Mouse (Mus musculus) mature B cell (primary cell): ENCODE measurements around the gene Pdia3.
"Not testable (repeated sequence)": the region's sequence is repeated elsewhere in the genome, so short reads cannot be mapped to it uniquely, and the experiment has no call there.

Experiments
- in situ Hi-C: fragments of 300-500 bp; cut with MboI; formaldehyde crosslinking; loops from 2 replicates; pipeline ENCODE4 v1.14.3; 2019

Gene Pdia3

DNA sequence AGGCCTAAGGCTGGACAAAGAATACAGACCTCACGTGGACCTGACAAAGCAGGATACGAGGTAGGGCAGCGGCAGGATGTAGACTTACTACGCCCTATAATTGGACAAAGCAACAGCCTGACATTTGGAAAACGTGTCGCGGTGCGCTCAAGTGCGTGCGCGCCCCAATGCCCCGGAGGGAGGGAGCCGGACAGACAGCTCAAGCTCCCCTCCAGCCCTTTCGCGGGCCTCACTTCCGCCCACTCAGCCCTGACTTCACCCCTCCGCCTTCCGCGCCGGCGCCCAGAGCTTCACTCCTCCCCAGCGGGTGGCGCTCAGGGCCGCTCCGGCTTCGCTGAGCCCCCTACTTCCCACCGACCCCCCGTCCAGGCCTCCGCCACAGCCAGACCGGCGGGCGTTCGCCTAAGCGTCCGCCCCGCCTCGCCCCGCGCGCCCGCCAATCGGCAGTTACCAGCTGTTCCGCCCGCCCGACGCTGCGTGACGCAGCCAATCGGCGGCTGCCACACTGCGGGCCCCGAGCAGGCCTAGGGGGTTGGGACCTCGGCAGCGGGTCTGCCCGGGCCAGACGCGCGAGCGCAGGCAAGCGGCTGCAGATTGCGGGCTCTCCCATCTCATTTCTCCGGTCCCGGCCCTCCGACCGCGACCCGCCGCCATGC lies at the start of gene Pdia3, which contains the start of gene Catsper2:
Gene Pdia3, plus strand, starts transcription at position 389 of the 656 bp plus-strand sequence.
Gene Catsper2, minus strand, starts transcription at position 406 of the 656 bp plus-strand sequence.
- in situ Hi-C loops = no loop called here

GRCm38 (mm10) chr2:121368831-121369230 lies 44.7 kb upstream of the Pdia3 start:
- in situ Hi-C loops = no loop called here

DNA sequence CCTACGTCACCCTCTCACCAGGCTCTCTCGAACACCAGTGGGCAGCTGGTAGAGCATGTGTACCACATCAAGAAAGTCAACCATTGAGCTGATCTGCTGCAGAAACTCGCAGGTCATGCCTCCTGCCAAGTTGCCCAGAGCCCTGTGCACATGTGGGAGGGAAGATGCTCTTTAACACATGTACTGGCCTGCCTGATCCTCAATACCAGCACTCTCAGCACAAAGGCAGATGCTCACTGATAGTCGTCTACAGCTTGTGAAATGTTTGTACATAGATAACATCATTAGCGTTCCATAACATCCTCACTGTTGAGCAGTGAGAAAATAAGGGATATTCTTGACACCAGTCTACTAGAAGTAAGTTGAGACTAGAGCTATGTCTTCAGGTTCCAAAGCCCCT lies 42.7 kb upstream of the Pdia3 start:
- in situ Hi-C loops = no loop called here

- in situ Hi-C loops = no loop called here
These were observed 41.3 kb upstream of the Pdia3 start for GRCm38 (mm10) chr2:121372266-121372665.

GRCm38 (mm10) chr2:121374766-121375165 lies 38.8 kb upstream of the Pdia3 start:
- in situ Hi-C loops = no loop called here

DNA sequence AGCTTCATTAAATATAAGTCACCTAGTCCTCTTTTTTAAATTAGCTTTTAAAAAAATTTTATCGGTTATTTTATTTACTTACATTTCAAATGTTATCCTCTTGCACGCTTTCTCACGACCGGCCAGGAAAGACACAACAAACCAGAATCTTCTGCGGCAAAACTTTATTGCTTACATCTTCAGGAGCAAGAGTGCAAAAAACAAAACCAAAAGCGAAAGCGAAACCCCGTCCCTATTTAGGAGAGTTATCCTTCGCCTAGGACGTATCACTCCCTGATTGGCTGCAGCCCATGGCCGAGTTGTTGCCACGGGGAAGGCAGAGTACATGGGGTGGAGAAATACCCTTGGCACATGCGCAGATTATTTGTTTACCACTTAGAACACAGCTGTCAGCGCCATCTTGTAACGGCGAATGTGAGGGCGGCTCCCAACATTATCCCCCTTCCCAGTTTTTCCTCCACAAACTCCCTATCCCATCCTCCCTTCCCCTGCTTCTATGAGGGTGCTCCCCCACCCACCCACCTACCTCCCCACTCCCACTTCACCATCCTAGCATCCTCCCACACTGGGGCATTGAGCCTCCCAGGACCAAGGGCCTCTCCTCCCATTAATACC lies 26.5 kb upstream of the Pdia3 start, which contains the start of gene Strc:
Gene Strc, minus strand, starts transcription at position 208 of the 615 bp plus-strand sequence.
- in situ Hi-C loops = not testable (repeated sequence)

- in situ Hi-C loops = no loop called here
These were observed 17.0 kb upstream of the Pdia3 start for GRCm38 (mm10) chr2:121396624-121397023.

GRCm38 (mm10) chr2:121403296-121403695 lies 10.3 kb upstream of the Pdia3 start:
- in situ Hi-C loops = no loop called here

GRCm38 (mm10) chr2:121408160-121408559 lies 5.4 kb upstream of the Pdia3 start:
- in situ Hi-C loops = no loop called here

- in situ Hi-C loops = no loop called here
These were observed 660 bp upstream of the Pdia3 start for GRCm38 (mm10) chr2:121412843-121413386.

DNA sequence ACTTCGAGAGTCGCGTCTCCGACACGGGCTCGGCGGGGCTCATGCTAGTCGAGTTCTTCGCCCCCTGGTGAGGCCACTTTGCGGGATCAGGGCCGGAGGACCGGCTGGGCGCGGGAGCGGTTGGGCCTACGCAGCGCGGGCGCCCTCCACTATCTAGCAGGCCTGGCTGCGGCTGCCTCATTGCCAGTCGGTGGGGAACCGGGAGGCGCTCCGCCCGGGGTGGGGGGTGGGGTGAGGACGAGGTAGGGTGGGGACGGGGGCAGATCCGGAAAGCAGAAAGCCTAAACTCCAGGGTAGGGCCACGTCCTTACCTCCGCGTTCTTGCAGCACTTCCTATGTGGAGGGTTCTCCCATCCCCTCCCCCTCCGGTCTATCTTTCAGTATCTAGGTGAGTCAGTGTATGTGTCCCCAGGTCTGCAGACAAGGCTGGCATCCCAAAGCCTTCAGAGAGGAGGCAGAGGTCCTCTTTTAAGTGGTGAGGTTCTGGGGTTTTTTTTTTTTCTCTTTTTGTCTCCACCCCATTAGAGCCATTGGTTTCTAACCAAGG lies 637 bp downstream of the Pdia3 start:
- in situ Hi-C loops = no loop called here

DNA sequence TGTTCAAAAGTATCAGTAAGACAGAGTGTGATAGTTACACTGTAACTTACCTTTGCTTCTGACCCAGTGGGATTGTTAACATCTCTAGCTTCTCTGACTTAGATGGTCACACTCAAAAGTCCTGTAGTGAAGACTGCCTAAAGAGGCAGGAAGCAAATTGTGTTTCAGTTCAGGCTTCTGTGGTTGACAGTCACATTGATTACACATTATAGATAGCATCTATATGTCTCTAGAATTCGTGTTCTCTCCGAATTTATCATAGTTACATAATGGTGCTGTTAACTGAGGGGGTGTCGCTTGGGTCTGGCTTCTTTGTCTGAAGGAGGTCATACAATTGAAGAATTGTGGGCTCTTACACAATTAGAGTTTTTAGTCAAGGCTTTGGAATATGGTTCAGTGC lies 1.5 kb downstream of the Pdia3 start:
- in situ Hi-C loops = no loop called here

GRCm38 (mm10) chr2:121415591-121415990 lies 2.0 kb downstream of the Pdia3 start:
- in situ Hi-C loops = no loop called here

DNA sequence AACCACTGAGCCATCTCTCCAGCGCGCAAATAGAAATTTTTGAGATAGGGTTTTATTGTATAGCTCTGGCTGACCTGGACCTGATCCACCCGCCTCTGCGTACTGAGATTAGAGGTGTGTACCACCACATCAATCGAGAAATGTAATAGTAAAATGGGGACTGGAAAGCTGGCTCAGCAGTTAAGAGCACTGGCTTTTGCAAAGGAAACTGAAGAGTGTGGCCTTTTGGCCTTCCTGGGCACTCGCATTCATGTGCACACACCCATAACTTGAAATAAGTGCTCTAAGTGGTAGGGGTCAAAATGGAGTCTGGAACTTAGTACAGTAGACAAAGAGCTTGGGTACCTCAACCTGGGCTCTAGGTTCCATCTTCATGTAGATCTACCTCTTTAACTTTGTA lies 2.8 kb downstream of the Pdia3 start:
- in situ Hi-C loops = no loop called here

- in situ Hi-C loops = no loop called here
These were observed 4.9 kb downstream of the Pdia3 start for GRCm38 (mm10) chr2:121418476-121418875.

GRCm38 (mm10) chr2:121423166-121423565 lies 9.6 kb downstream of the Pdia3 start:
- in situ Hi-C loops = no loop called here

- in situ Hi-C loops = no loop called here
These were observed 12.3 kb downstream of the Pdia3 start for GRCm38 (mm10) chr2:121425890-121426289.

DNA sequence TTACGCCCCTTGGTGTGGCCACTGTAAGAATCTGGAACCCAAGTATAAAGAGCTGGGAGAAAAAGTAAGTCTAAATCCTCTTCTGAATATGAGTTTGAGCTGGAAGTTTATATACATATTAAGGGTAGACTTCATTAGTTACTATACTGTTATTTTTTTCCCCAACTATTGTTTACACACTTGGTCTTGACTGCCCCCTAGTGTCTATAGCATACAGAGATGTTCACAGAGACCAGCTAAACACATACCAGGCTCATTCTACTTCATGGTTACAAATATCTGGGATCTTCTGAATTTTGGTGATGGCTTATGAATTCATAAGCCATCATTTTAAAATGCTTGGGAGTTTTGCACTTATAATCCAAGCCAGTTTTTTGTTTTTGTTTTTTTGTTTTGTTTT lies 21.3 kb downstream of the Pdia3 start:
- in situ Hi-C loops = no loop called here

- in situ Hi-C loops = no loop called here
These were observed 26.2 kb downstream of the Pdia3 start for GRCm38 (mm10) chr2:121439746-121440145.

DNA sequence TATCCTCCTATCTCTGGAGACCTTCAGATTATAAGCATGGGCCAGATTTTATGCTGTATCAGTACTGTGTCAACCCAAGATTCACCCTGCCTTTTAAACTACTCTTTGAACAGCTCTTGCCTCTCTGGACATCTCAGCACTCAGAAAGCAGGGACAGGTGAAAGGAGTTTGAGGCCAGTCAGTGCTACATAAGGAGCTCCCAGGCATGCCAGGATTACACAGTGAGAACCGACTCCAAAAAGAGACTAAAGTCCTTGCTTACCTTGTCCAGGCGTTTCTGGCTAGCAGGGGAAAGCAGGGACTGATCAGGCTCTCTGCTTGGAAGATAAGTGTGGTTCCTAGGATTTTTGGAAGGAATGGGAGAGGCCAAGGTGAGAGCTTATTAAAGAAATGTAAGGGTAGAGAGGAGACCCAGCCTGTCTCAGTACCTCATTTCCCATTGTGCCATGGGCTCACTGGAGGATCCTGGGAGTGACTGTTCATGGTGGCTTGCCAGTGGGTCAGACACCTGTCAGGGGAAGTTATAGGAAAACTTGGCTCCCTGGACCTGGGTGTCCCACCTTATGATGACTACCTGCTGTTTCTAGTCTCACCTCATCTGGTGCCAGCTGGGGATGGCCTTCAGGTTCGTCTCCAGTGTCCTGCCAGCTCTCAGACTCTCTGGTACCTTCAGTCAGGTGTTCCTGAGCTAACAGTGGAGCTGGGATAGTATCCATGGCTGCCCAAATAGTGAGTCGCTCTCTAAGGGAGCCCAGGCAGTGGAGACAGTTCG lies 27.4 kb downstream of the Pdia3 start:
- in situ Hi-C loops = no loop called here

DNA sequence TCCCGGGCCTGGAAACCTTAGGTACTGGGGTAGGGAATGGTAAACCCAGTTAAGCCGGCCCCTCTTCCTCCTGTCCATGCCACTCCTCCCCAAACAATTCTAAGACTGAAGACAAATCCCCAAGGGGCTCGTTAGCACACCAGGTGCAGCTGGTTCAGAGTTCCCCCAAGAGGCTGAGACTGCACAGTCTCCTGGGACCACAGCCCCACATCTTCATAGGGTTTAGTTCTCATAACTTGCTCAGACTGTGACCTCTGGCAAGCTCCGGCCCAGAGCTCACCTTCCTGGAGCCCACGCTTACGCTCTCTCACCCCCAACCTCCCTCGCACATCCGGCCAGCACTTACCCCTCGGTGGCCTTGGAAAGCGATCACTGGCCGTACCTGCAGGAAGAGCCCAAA lies 28.2 kb downstream of the Pdia3 start:
- in situ Hi-C loops = no loop called here
